Mouse (Mus musculus): Measurements from ENCODE around the gene Tshz2.

GRCm38 (mm10) chr2:170023741-170024140 is 390.9 kb downstream of the Tshz2 start:
- TF ChIP-seq CTCF (IDR thresholded peaks at IDR 0.05; ENCODE audit: control insufficient read depth, insufficient read depth, insufficient read length) (no peak), MAX (IDR thresholded peaks at IDR 0.05) (no peak), USF1 (IDR thresholded peaks at IDR 0.05; ENCODE audit: low read depth) (no peak)
